Mouse (Mus musculus): ENCODE measurements around the gene Krt24. TPM values are rescaled to one million over a fixed set of nuclear protein-coding genes. Genes with fewer than 3 reads are reported as not detected.

The Krt24 gene
- total and polyA plus RNA-seq, 2 experiments from 2014 or later, result 0.23 TPM; not detected in 1

DNA sequence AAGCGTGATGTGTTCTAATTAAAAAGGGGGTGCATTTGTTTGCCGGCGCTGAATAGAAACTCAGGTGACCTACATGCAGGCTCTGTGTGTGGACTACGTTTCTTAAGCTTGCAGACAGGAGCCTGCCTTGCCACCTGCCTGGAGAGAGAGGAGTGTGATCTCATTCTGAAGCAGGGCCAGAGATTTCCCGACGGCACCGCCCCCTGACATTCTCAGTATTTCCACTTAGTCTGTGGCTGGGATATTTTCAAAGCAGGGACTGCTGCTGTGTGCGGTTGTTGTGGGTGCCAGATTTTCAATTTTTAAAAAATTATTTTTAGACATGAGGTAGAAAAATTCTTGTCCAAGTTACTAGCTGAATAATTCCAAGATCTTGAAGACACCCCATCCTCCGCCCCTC is 19.8 kb downstream of the Krt24 start:
- no peaks in the 10 kb centered on the region for H3K36me3 ChIP-seq (ENCODE audit: insufficient read depth, low read length)
- WGBS, result 70% methylated on average over 9 of the region's 9 CpGs

DNA sequence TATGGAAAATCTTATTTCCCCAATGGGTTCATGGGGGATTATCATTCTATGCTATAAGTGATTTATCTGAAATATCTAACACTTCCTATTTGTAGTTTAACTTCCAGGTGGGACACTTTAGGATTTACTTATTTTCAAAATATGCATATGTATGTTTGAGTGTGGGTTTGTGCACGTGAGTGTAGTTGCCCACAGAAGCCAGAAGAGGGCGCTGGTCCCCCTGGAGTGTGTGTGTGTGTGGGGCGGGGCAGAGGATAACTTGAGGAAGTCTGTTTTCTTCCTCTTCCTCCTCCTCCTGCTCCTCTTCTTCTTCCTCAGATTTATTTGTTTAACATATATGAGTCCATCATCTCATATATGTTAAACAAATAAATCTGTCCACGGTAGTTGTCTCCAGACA is 28.8 kb downstream of the Krt24 start:
- Histone ChIP-seq H3K27ac (no peak overlapping the region), H3K36me3 (ENCODE audit: insufficient read depth, low read length) (no peaks in the 10 kb centered on the region), H3K4me2 (ENCODE audit: low read depth, low read length) (no peak overlapping the region), H3K9me3 (ENCODE audit: low read length) (no peaks in the 10 kb centered on the region), H3K4me3 (ENCODE audit: low read length) (no peak overlapping the region), H3K9ac (replicated peaks; ENCODE audit: low read length) (no peak overlapping the region), H3K4me1 (ENCODE audit: insufficient read depth, low read length) (no peaks in the 10 kb centered on the region), H3K27me3 (ENCODE audit: insufficient read depth, low read length) (no peaks in the 10 kb centered on the region)
- DNase-seq (ENCODE audit: low spot score) (no peak), ATAC-seq (no peak)
- TF ChIP-seq CTCF (IDR thresholded peaks at IDR 0.05; ENCODE audit: low read depth), result peak; percentile 16; the same call in 1 of the 2 replicates
- WGBS, result 72% methylated on average over 4 of the region's 4 CpGs

More for the DNA sequence above, 19.8 kb downstream of the Krt24 start:
- ATAC-seq (no peak), DNase-seq (ENCODE audit: low spot score) (no peak)
- no peaks in the 10 kb centered on the region for H3K27me3 ChIP-seq (ENCODE audit: insufficient read depth, low read length)
- no peaks in the 10 kb centered on the region for H3K4me1 ChIP-seq (ENCODE audit: insufficient read depth, low read length)
- no peak for TF ChIP-seq CTCF (IDR thresholded peaks at IDR 0.05; ENCODE audit: low read depth)
- H3K9me3 ChIP-seq (ENCODE audit: low read length), result no peaks in the 10 kb centered on the region
- H3K4me3 ChIP-seq (ENCODE audit: low read length), result no peak overlapping the region
- no peak overlapping the region for H3K9ac ChIP-seq (replicated peaks; ENCODE audit: low read length)
- H3K27ac ChIP-seq, result no peak overlapping the region
- H3K4me2 ChIP-seq (ENCODE audit: low read depth, low read length), result no peak overlapping the region

DNA sequence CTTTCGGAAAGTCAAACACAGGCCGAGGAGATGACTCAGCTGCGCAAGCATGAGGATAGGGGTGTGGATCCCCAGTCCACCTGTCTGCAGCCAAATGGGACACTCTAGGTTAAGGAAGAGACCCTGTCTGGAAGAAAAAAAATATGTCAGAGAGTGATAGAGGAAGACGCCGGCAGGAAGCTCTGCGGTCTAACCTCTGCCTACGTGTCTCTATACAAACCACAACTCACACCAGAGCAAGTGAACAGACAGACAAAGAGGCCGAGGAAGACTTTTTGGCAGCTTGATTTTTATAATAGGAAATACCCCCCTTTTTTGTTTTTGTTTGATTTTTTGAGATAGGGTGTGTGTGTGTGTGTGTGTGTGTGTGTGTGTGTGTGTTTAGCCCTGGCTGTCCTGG is 29.7 kb downstream of the Krt24 start:
- DNase-seq (ENCODE audit: low spot score) (no peak), ATAC-seq (no peak)
- 96% methylated on average over 8 of the region's 8 CpGs for WGBS

DNA sequence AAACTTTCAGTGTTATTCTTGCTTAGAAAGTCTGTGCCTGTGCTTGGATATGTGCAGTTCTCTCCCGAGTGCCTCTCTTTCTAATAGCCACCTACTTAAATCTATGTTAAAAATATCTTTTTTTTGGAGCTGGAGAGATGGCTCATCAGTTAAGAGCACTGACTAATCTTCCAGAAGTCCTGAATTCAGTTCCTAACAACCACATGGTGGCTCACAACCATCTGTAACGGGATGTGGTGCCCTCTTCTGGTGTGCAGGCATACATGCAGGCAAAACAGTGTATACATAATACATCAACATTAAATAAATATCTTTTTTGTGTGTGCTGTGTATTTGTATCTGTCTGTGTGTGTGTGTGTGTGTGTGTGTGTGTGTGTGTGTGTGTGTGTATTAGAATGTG is 31.2 kb downstream of the Krt24 start:
- Histone ChIP-seq H3K4me1 (ENCODE audit: insufficient read depth, low read length) (no peaks in the 10 kb centered on the region), H3K9ac (replicated peaks; ENCODE audit: low read length) (no peak overlapping the region), H3K4me3 (ENCODE audit: low read length) (no peak overlapping the region), H3K36me3 (ENCODE audit: insufficient read depth, low read length) (no peaks in the 10 kb centered on the region), H3K27ac (no peak overlapping the region), H3K4me2 (ENCODE audit: low read depth, low read length) (no peak overlapping the region), H3K27me3 (ENCODE audit: insufficient read depth, low read length) (no peaks in the 10 kb centered on the region), H3K9me3 (ENCODE audit: low read length) (no peaks in the 10 kb centered on the region)
- no peak for ATAC-seq
- 61% methylated on average over 2 of the region's 2 CpGs for WGBS
- no peak for DNase-seq (ENCODE audit: low spot score)
- peak; percentile 34 for TF ChIP-seq CTCF (IDR thresholded peaks at IDR 0.05; ENCODE audit: low read depth)

More for the DNA sequence above, 29.7 kb downstream of the Krt24 start:
- Histone ChIP-seq H3K27me3 (ENCODE audit: insufficient read depth, low read length) (no peaks in the 10 kb centered on the region), H3K9me3 (ENCODE audit: low read length) (no peaks in the 10 kb centered on the region), H3K27ac (no peak overlapping the region), H3K9ac (replicated peaks; ENCODE audit: low read length) (no peak overlapping the region), H3K36me3 (ENCODE audit: insufficient read depth, low read length) (no peaks in the 10 kb centered on the region), H3K4me1 (ENCODE audit: insufficient read depth, low read length) (no peaks in the 10 kb centered on the region), H3K4me2 (ENCODE audit: low read depth, low read length) (no peak overlapping the region), H3K4me3 (ENCODE audit: low read length) (no peak overlapping the region)
- no peak for TF ChIP-seq CTCF (IDR thresholded peaks at IDR 0.05; ENCODE audit: low read depth)

GRCm38 (mm10) chr11:99252671-99253070 is 32.4 kb downstream of the Krt24 start:
- no peaks in the 10 kb centered on the region for H3K36me3 ChIP-seq (ENCODE audit: insufficient read depth, low read length)
- no peak for TF ChIP-seq CTCF (IDR thresholded peaks at IDR 0.05; ENCODE audit: low read depth)

DNA sequence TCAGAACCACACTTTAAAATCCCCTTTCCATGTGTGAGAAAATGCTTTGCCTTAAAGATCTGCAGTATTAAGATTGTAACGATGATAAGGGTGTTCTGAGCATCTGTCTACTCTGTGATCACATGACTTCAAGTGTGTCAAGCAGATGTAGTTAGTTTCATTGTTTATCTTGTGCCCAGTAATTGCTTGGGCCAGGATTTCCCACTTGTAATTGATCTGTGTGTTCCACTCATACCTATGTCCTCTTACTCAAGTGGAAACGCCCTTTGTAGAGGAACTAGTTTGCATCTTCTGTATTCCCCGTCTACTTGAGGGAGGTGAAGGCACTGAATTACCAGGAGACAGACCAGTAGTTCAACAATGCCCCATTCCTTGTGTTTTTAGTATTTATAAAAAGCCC is 34.4 kb downstream of the Krt24 start:
- Histone ChIP-seq H3K27me3 (ENCODE audit: insufficient read depth, low read length) (no peaks in the 10 kb centered on the region), H3K4me2 (ENCODE audit: low read depth, low read length) (no peak overlapping the region), H3K9me3 (ENCODE audit: low read length) (no peaks in the 10 kb centered on the region), H3K27ac (no peak overlapping the region), H3K9ac (replicated peaks; ENCODE audit: low read length) (no peak overlapping the region), H3K4me1 (ENCODE audit: insufficient read depth, low read length) (no peaks in the 10 kb centered on the region), H3K36me3 (ENCODE audit: insufficient read depth, low read length) (no peaks in the 10 kb centered on the region), H3K4me3 (ENCODE audit: low read length) (no peak overlapping the region)
- DNase-seq (ENCODE audit: low spot score) (no peak), ATAC-seq (no peak)
- WGBS, result 73% methylated on average over 3 of the region's 3 CpGs
- no peak for TF ChIP-seq CTCF (IDR thresholded peaks at IDR 0.05; ENCODE audit: low read depth)

More at GRCm38 (mm10) chr11:99252671-99253070, 32.4 kb downstream of the Krt24 start:
- ATAC-seq (no peak), DNase-seq (ENCODE audit: low spot score) (peak; percentile 9)
- Histone ChIP-seq H3K4me2 (ENCODE audit: low read depth, low read length) (no peak overlapping the region; the same call in 1 of the 2 replicates), H3K9ac (replicated peaks; ENCODE audit: low read length) (no peak overlapping the region), H3K9me3 (ENCODE audit: low read length) (no peaks in the 10 kb centered on the region), H3K27ac (no peak overlapping the region), H3K27me3 (ENCODE audit: insufficient read depth, low read length) (no peaks in the 10 kb centered on the region), H3K4me3 (ENCODE audit: low read length) (no peak overlapping the region), H3K4me1 (ENCODE audit: insufficient read depth, low read length) (no peaks in the 10 kb centered on the region)
- WGBS, result 31% methylated on average over 8 of the region's 8 CpGs

DNA sequence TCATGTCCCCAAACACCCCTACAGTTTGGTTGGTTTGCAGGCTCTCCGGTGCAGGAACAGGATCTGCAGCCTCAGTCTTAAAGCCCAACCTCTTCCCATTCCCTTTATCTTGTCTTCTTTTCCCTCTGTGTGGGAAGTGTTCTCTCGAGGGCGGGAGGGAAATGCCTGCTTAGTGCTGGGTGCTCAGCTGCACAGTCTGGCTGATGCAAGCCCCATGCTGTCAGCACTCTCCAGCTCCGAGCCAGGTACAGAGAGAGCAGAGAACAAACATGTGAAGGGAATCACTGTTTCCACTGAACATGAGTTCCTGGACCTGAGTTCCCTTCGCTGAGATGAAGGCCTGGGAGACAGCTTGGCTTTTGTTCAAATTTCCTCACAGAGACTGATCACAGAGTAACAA is 34.8 kb downstream of the Krt24 start:
- Histone ChIP-seq H3K4me1 (ENCODE audit: insufficient read depth, low read length) (no peaks in the 10 kb centered on the region), H3K36me3 (ENCODE audit: insufficient read depth, low read length) (no peaks in the 10 kb centered on the region), H3K27me3 (ENCODE audit: insufficient read depth, low read length) (no peaks in the 10 kb centered on the region), H3K4me3 (ENCODE audit: low read length) (no peak overlapping the region), H3K9ac (replicated peaks; ENCODE audit: low read length) (no peak overlapping the region), H3K9me3 (ENCODE audit: low read length) (no peaks in the 10 kb centered on the region), H3K27ac (no peak overlapping the region), H3K4me2 (ENCODE audit: low read depth, low read length) (no peak overlapping the region)
- no peak for ATAC-seq
- DNase-seq (ENCODE audit: low spot score), result no peak
- no peak for TF ChIP-seq CTCF (IDR thresholded peaks at IDR 0.05; ENCODE audit: low read depth)
- WGBS, result 60% methylated on average over 5 of the region's 5 CpGs

Measured in hindbrain, postnatal 0 days (tissue).